Mouse (Mus musculus) E14TG2a.4 (cell line): ENCODE data around the gene Zfp444.

Source experiments
- H3K27me3 ChIP-seq: 2 replicates; pipeline ENCODE4 v1.6.1; 2014; ENCODE audit warnings: low read length, control low read depth; ENCODE audit not compliant: insufficient read depth
- H3K36me3 ChIP-seq: 2 replicates; pipeline ENCODE4 v1.6.1; 2014; ENCODE audit warnings: low read length, control low read depth; ENCODE audit not compliant: insufficient read depth
- H3K4me1 ChIP-seq: replicated peaks from 2 replicates; pipeline ENCODE4 v1.6.1; 2014; ENCODE audit warnings: low read depth, low read length, control low read depth
- H3K4me3 ChIP-seq: replicated peaks from 2 replicates; pipeline ENCODE4 v1.5.1; 2014; ENCODE audit warnings: mild to moderate bottlenecking, low read length
- H3K9me3 ChIP-seq: 2 replicates; pipeline ENCODE4 v1.6.1; 2014; ENCODE audit warnings: low read length, control low read depth
- CTCF ChIP-seq: conservative IDR thresholded peaks from 2 replicates; pipeline ENCODE4 v1.5.1; 2014; ENCODE audit warnings: low read length
- NANOG ChIP-seq: IDR thresholded peaks from 2 replicates; pipeline ENCODE4 v1.6.1; 2014; ENCODE audit warnings: borderline replicate concordance, low read length, mixed read lengths
- POU5F1 ChIP-seq: IDR thresholded peaks from 2 replicates; pipeline ENCODE4 v1.6.1; 2014; ENCODE audit warnings: low read length, borderline replicate concordance

Gene Zfp444

DNA sequence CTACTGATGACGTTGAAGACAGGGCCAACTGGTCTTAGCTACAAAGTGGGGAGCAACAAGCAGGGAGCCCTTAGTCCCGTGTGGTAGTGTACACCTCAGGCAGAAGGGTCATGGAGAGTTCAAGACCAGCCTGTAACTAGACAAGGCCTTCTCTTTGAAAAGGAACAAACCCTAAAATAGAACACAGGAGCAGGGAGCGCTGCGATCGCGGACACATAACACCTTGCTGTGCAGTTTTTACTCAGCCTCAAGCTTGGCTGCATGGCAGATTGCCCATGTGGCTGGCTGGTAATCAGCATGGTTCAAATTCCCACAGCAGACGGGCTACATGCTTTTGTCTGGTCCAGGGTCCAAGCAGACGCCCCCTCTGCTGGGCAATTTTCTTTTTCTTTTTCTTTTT, 12.5 kb downstream of the Zfp444 start:
- TF ChIP-seq CTCF = no peak
- TF ChIP-seq NANOG = no peak
- TF ChIP-seq POU5F1 = no peak
- H3K4me1 ChIP-seq = peaks cover 41% of the 10 kb centered on the region

DNA sequence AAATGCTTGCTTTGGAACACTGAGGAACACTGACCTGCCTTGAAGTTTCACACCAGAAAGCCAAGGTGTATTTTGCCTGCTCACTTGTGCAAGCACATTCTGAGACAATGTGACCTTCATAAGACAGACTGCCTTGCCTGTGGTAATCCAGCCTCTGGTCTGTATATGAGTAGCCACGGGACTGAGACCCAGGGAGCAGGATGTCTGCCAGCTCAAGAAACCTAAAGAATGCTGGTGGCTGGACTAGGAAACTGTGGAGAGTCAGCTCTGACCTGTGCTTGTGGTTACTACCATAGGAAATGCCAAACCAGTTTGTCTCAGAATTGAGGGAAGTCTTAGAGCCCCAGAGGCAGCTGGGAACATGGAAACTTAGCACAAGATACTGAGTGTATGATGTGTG, 13.4 kb downstream of the Zfp444 start:
- Histone ChIP-seq H3K36me3 (peaks cover 88% of the 10 kb centered on the region), H3K9me3 (peaks cover 25% of the 10 kb centered on the region), H3K4me1 (peaks cover 43% of the 10 kb centered on the region), H3K4me3 (no peak overlapping the region), H3K27me3 (peaks cover 22% of the 10 kb centered on the region)
- TF ChIP-seq NANOG (no peak), POU5F1 (no peak), CTCF (no peak)

More for the DNA sequence above, 12.5 kb downstream of the Zfp444 start:
- H3K27me3 ChIP-seq = peaks cover 14% of the 10 kb centered on the region
- peaks cover 90% of the 10 kb centered on the region for H3K36me3 ChIP-seq
- H3K9me3 ChIP-seq = peaks cover 18% of the 10 kb centered on the region
- H3K4me3 ChIP-seq = 0 out of 2 replicates have a peak overlapping the region, but pooled peaks have one; percentile 66

DNA sequence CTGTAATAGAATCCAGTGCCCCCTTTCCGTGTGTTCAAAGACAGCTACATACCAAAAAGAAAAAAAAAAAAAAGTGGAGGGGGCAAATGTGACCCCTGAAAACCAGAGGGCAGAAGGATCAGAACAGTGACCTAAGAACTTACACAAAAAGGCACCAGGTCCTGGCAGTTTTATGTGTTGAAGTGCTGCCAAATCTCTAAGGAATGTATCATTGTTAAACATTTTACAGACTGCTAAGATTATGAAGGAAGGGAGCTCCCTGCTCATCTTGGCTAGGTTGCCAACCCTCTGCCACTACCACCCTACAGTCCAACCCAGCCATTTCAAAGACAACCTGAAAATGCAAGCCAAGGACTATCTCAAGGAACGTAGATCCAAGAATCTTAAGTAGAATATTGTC, 14.2 kb downstream of the Zfp444 start:
- Histone ChIP-seq H3K4me3 (no peak overlapping the region), H3K4me1 (peaks cover 35% of the 10 kb centered on the region)
- TF ChIP-seq NANOG (no peak), POU5F1 (no peak), CTCF (no peak)

DNA sequence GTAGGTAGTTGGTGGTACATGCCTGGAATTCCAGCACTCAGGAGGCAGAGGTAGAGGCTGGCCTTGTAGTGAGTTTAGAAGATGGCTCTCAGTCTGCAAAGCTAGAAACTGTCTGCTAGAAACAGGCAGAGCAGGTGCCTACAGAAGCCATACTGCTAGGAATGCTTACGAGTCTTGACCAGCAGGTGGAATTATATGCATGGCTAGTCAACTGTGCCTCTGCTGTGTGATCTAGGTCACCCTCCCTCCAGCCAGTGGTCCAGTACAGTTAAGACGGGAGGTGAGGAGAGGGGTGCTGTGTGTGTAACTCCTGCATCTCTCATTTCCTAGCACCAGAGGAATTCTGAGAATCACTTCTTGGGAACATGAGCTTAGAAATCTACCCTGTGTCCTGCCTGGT, 14.7 kb downstream of the Zfp444 start:
- Histone ChIP-seq H3K4me1 (peaks cover 30% of the 10 kb centered on the region), H3K9me3 (peaks cover 31% of the 10 kb centered on the region), H3K36me3 (peaks cover 81% of the 10 kb centered on the region), H3K27me3 (peaks cover 27% of the 10 kb centered on the region), H3K4me3 (no peak overlapping the region)
- TF ChIP-seq NANOG = no peak

More for the DNA sequence above, 14.2 kb downstream of the Zfp444 start:
- peaks cover 86% of the 10 kb centered on the region for H3K36me3 ChIP-seq
- peaks cover 31% of the 10 kb centered on the region for H3K9me3 ChIP-seq
- peaks cover 27% of the 10 kb centered on the region for H3K27me3 ChIP-seq

- Histone ChIP-seq H3K9me3 (peaks cover 34% of the 10 kb centered on the region), H3K4me3 (peak overlapping the region; percentile 77), H3K27me3 (peaks cover 30% of the 10 kb centered on the region), H3K4me1 (peaks cover 9% of the 10 kb centered on the region), H3K36me3 (peaks cover 58% of the 10 kb centered on the region)
- no peak for TF ChIP-seq NANOG
- no peak for TF ChIP-seq POU5F1
- TF ChIP-seq CTCF = no peak
Measured at GRCm38 (mm10) chr7:6189542-6189941, 17.5 kb downstream of the Zfp444 start.

GRCm38 (mm10) chr7:6191376-6191775, 19.4 kb downstream of the Zfp444 start:
- TF ChIP-seq CTCF = peak; percentile 81
- TF ChIP-seq POU5F1 = no peak
- Histone ChIP-seq H3K9me3 (peaks cover 34% of the 10 kb centered on the region), H3K36me3 (peaks cover 41% of the 10 kb centered on the region), H3K27me3 (peaks cover 34% of the 10 kb centered on the region), H3K4me1 (peaks cover 8% of the 10 kb centered on the region), H3K4me3 (no peak overlapping the region)

GRCm38 (mm10) chr7:6194129-6194528, 22.1 kb downstream of the Zfp444 start:
- peaks cover 12% of the 10 kb centered on the region for H3K4me1 ChIP-seq
- peaks cover 23% of the 10 kb centered on the region for H3K27me3 ChIP-seq
- H3K4me3 ChIP-seq = no peak overlapping the region
- peaks cover 13% of the 10 kb centered on the region for H3K36me3 ChIP-seq
- peaks cover 18% of the 10 kb centered on the region for H3K9me3 ChIP-seq
- TF ChIP-seq NANOG (no peak), CTCF (peak; percentile 98), POU5F1 (no peak)

- no peak for TF ChIP-seq NANOG
- peak; percentile 76 for TF ChIP-seq CTCF
- 0 out of 2 replicates have a peak, but pooled peaks cover 5% of the 10 kb centered on the region for H3K4me1 ChIP-seq
- H3K27me3 ChIP-seq = peaks cover 9% of the 10 kb centered on the region
- H3K36me3 ChIP-seq = peaks cover 1% of the 10 kb centered on the region
- H3K9me3 ChIP-seq = peaks cover 16% of the 10 kb centered on the region; the same call in 1 of the 2 replicates
- no peak overlapping the region for H3K4me3 ChIP-seq
Measured at GRCm38 (mm10) chr7:6195777-6196176, 23.8 kb downstream of the Zfp444 start.

GRCm38 (mm10) chr7:6196790-6197189, 24.8 kb downstream of the Zfp444 start, which contains the start of gene Galp:
TSS of gene Galp (plus strand) at chr7:6197090.
- Histone ChIP-seq H3K27me3 (peaks cover 7% of the 10 kb centered on the region; the same call in 1 of the 2 replicates), H3K9me3 (peaks cover 21% of the 10 kb centered on the region), H3K4me3 (no peak within 1 kb of the TSS; the same call in 1 of the 2 replicates), H3K36me3 (no peaks in the 10 kb centered on the region), H3K4me1 (0 out of 2 replicates have a peak, but pooled peaks cover 5% of the 10 kb centered on the region)
- TF ChIP-seq CTCF (no peak), NANOG (no peak), POU5F1 (no peak)
